Mouse (Mus musculus) spleen, adult 18-20 months (tissue): ENCODE measurements around the gene Pram1.

Experiments used
- DNase-seq, 2 experiments: peaks; one replicate each; pipeline ENCODE4 v3.0.0; 2022; ENCODE audit warnings: mixed read lengths in 2 of 2

The Pram1 gene

GRCm38 (mm10) chr17:33673837-33674236 lies 36.0 kb downstream of the Pram1 start:
- DNase-seq: no peak

GRCm38 (mm10) chr17:33675452-33675851 lies 37.6 kb downstream of the Pram1 start:
- DNase-seq: no peak

GRCm38 (mm10) chr17:33676086-33676485 lies 38.2 kb downstream of the Pram1 start:
- no peak for DNase-seq

DNA sequence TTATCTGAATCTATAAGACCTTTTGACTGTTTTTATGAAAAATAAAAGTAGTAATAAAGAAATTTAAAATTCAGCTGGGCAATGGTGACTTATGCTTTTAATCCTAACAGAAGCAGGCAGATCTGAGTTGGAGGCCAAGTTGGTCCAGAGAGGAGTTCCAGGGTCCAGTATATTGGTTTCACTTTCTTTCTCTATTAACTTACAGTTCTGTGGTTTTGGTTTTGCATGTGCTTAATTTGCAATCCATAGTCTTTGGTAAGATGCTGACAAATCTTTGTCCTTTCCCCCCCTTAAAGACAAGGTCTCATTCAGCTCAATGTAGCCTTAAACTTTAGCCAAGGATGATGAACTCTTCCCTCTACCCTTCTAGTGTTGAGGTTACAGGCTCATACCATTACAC lies 40.9 kb downstream of the Pram1 start:
- DNase-seq: no peak

- DNase-seq: no peak
Measured at GRCm38 (mm10) chr17:33681767-33682166, 43.9 kb downstream of the Pram1 start.

DNA sequence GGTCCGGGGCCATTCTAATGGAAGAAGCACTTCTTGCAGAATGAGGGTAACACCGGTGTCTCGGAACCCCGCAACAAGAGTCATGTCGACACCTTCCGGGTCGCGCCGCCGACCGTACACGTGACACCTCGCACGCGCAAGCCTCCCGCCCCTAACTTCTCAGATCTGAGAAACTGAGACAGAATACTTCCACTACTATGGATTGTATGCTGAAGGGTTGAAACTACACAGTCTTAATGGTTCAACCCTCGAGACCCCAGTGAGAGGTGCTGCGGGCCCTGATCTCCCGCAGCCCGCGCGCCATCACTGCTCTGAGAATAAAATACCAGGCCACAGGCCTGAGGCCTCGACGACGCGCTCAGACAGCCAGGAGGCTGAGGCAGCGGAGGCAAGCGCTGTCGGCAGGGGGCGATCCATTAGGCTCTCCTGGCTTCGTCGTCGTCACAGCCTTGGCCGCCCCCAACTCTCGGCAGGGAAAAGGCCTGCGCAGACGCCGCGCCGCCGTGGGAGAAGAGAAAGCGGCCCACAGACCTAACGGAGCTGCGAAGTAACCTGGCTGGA lies 46.9 kb downstream of the Pram1 start:
- DNase-seq: peak; percentile 51 to 61

GRCm38 (mm10) chr17:33685249-33685653 lies 47.4 kb downstream of the Pram1 start:
- DNase-seq: peak; percentile 97 to 99

- DNase-seq: no peak
Measured at GRCm38 (mm10) chr17:33686760-33687159, 48.9 kb downstream of the Pram1 start, which contains the start of gene Hnrnpm. Gene Hnrnpm (minus strand): TSS chr17:33686860.
